Mouse (Mus musculus): ENCODE measurements around the gene Nmi. TPM values are rescaled to one million over a fixed set of nuclear protein-coding genes. Genes with fewer than 3 reads are reported as not detected.
A peak's percentile ranks its signal among the peaks of the same experiment; 100 is the strongest.

Nmi gene
- total RNA-seq, 2 experiments from 2014 or later = 2.3 to 10.8 TPM

DNA sequence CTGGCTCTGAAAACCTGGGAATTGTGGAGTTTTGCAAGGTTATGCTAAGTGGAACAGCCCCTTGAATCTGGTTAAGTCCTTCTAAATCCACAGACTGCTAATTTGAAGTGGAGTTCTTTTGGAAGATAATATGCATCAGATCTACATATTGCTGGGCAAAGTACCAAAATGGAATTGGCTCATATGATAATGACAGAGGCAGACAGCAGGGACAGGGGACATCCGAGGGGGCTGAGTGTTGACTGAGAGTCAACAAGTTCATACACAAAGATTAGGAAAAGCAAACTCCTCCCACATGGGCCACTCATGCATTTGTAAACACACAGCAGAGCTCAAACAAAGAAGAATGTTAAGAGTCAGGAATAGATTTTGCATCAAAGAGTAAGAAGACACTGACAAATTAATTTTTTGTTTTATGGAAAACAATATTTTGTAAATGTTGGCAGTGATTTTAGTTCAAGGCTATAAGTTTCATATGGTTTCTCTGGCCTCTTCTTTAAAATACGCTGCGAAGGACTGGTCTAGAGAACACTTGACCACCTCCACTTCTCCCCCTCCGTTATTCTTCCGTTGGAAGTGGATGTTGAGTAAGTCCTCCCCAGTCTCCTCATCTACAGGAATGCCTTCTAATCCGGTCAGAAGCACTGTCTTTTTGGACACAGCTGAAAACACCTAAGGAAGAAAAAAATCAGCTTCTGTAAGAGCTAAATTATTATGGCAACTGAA, 25.0 kb downstream of the Nmi start:
- ATAC-seq (replicated peaks; ENCODE audit: low FRiP score, poor library complexity, severe bottlenecking) = no peak

DNA sequence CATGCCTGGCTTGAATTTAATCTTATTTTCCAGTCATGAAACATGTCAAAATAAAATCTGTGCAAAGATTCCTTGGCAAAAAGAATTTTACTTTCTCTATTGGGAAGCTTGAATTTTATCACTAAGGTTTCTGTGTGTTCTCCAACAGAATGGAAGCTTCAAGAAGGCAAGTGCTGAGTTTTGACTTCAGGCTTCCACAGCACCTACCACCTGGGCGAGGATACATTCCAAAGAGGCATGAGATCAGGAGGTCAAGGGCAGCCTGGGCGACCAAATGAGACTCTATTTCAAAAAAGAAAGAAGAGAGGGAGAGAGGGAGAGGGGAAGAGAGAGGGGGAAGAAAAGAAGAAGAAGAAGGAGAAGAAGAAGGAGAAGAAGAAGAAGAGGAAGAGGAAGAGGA, 27.5 kb downstream of the Nmi start:
- no peak for ATAC-seq (replicated peaks; ENCODE audit: low FRiP score, poor library complexity, severe bottlenecking)

DNA sequence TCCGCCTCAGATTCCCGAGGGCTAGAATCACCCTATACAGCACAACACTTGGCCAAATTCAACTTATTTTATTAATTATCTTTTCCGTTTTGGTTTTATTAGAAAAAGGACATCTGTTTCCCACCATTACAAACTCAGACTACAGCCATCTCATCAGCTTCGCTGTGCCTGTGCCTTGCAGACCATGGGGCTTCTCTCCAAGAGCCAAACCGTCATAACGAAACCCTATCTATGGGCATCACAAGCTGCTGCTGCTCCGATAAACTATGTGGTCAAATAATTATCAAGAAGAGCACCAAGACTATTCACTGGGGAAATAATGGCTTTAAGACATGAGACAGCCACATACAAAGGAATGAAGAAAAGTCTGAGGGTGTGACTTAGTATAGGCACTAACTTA, 31.5 kb downstream of the Nmi start:
- ATAC-seq (replicated peaks; ENCODE audit: low FRiP score, poor library complexity, severe bottlenecking) = no peak

DNA sequence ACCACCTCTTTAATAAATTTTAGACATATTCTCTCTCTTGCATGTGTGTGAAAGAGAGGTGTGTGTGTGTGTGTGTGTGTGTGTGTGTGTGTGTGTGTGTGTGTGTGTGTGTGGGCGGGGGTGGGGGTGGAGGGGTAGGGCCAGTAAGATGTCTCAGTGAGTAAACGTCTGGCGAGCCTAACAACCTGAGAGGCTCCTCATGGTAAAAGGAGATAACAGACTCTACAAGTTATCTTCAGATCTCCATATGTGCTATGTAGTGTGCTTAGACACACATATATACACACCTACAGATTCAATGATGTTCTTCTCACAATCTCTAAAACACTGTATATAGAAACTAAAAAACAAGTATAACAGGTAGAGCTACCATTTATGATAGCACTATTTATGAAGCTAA, 34.5 kb downstream of the Nmi start:
- peak; percentile 55 for ATAC-seq (replicated peaks; ENCODE audit: low FRiP score, poor library complexity, severe bottlenecking)

DNA sequence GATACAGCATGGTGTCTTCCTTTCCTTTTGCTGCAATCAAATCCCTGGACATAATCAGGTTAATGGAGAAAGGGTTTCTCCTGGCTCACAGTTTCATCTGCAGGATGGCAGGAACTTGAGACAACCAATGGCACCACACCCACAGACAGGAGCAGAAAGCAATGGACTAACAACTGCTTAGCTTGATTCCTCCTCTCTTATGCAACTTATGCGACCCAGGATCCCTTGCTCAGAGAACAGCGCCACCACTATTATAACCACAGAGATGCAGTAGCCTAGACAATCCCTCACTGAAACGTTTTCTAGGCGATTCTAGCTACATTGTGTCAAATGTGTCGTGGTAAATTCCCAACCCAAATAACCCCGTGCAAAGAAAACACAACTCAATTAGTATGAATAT, 36.3 kb downstream of the Nmi start:
- no peak for ATAC-seq (replicated peaks; ENCODE audit: low FRiP score, poor library complexity, severe bottlenecking)

DNA sequence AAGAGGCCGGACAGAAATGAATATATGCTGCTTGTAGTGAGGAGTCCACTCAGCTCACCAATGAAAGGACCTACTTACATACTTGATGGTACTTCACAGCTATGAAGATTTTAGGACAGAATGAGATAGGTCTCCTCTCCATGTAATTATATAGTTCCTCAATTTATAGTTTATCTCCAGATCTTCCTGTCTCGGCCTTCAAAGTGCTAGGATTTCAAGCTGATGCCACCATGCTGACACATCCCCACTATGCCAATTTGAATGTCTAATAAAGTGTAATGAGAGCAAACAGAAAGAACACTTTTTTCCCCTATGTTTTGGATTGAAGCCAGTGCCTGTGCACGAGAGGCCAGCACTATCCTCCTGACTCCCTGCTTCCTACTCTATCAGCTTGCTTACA, 36.7 kb downstream of the Nmi start:
- no peak for ATAC-seq (replicated peaks; ENCODE audit: low FRiP score, poor library complexity, severe bottlenecking)

DNA sequence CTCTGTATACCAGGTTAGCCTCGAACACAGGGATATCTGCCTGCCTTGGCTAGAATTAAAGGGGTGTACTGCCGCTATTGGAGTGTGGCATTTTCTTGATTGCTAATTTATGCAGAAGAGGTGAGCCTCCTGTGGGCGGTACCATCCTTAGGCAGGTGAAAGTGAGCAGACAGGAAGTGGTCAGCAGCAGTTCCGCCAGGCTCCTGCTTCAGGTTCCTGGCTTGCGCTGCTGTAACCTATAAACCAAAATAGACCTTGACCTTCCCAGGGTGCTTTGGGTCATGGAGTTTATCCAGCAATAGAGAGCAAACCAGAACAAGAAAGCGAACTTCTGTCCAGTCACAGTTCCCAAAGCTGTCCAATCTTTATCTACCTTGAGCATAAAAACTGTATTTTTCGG, 37.4 kb downstream of the Nmi start:
- no peak for ATAC-seq (replicated peaks; ENCODE audit: low FRiP score, poor library complexity, severe bottlenecking)

DNA sequence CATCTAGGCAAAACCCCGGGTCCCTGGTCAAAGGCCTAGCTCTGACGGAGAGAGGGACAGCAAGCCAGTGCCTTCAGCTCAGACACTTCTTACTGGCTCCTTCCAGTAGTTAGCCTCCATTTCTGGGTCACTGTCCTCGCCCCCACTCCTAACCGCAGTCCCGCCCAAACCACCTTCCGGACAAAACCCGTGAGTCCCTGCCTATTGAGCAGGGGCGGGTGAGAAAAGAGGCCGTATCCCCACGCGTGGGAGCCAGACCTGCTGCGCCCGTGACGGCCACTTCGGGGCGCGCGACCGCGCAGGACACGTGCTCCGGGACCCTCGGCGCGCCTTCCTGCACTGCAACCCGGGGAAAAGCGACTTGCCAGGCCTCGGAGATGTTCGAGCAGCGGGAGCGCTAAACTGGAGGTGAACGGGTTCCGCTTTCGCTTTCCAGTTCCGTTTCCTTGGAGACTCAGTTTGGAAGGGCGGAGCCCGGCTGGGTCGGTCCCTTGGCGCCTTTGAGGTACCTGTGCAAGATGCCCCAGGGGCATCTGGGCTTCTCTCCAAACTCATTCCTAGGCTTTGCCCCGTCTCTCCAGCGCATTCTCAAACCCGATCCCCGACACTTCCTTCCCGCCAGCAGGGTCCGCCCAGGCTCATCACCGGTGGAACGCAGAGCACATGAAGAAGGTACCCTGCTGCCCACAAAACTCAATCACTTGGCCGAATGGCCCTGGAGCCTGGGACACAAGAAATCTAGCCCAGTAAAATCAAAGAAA, 38.5 kb downstream of the Nmi start, which contains the start of gene Rbm43:
TSS of gene Rbm43 (minus strand) at position 590 of the 761 bp plus-strand sequence.
- ATAC-seq (replicated peaks; ENCODE audit: low FRiP score, poor library complexity, severe bottlenecking) = peak; percentile 69

DNA sequence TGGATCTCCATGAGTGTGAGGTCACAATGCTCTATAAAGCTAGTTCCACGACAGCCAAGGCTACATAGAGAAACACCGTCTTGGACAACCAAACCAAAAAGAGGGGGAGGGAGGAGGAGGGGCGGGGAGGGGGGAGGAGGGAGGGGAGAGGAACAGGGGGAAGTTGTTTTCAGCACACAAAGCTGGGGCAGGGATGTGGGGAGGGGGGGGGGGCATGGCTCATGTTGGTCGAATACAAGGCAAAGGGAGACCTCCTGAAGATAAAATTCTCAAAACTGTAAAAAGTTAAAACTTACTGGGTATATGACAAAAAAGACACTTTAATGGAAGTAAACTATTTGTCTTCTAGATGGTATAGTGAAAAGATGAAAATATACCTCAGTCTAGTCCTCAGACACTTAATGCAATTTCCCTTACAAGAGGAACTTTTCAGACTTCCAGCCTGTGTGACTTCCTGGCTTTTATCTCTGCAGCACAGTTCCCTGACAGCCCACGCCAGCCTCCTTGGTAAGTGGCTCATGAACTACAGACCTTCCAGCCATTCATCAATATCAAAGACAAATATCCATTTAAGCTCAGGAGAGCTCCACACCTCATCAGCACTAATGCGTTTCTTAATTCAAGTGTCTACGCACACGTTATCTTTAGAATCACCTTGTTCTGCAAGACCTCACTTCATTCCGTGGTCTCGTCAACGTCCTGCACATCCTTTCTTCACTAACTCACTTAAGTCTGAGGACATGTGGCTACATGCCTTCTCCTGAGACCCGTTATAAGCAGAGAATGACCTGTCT, 39.8 kb downstream of the Nmi start:
- ATAC-seq (replicated peaks; ENCODE audit: low FRiP score, poor library complexity, severe bottlenecking) = 0 out of 2 replicates have a peak, but pooled peaks have one; percentile 25

DNA sequence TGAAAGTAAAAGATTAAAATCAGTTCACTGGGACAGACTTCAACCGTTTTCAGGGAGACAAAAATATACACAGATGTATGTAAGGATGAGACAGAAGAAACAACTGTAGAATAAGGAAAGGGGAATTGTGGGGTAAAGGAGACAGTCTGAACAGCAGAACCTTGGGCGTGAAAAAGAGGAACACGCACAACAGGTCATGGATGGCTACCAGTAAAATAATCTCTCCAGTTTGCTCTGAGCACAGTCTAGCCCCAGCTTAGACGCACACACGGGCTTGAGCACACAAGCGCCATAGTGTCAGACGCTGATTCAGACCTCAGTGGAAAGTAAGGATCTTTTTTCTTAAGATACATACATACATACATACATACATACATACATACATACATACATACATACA, 42.1 kb downstream of the Nmi start:
- ATAC-seq (replicated peaks; ENCODE audit: low FRiP score, poor library complexity, severe bottlenecking) = no peak

DNA sequence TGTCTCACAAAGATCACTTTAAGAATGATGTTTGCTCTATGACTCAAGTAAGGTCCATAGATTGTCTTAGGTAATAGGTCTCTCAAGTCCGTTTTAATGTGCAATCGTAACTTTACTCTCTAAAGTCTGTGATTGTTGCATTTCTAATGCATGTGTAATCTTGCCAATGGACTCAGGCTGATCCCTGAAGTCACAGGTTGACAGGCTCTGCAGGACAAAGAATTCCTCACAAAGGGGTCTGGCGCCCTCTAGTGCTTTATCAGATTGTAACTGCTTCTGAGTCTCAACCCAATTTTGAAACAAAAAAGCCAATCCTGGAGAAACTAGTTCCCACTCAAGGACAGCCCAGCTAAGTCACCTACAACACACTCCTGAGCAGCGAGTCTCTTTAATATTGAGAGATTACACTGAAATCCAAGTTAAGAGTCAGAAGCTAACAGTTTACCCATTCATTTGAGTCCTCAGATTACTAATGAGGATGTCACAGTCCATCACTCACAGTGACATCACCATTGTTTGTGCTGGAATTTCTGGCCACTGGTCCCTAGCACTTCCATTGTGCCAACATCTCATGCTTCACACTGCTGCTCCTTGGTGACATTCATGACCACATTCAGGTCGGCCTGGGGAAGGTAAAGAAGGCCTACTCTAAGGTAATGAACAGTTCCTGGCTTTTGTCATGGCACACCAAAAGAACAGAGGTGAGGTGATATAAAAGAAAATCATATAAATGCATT, 58.2 kb downstream of the Nmi start:
- ATAC-seq (replicated peaks; ENCODE audit: low FRiP score, poor library complexity, severe bottlenecking) = no peak

DNA sequence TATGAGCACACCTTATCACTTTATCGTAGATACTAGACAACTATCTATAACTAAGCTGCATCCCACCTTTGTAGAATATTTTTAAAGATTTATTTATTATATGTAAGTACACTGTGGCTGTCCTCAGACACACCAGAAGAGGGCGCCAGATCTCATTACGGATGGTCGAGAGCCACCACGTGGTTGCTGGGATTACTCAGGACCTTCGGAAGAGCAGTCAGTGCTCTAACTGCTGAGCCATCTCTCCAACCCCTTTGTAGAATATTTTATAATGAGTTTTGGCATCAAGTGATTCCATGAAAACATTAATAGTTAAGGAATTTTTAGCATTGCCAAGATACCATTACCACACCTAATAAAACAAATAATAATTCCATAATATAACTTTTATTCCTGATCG, 58.8 kb downstream of the Nmi start:
- ATAC-seq (replicated peaks; ENCODE audit: low FRiP score, poor library complexity, severe bottlenecking) = no peak

DNA sequence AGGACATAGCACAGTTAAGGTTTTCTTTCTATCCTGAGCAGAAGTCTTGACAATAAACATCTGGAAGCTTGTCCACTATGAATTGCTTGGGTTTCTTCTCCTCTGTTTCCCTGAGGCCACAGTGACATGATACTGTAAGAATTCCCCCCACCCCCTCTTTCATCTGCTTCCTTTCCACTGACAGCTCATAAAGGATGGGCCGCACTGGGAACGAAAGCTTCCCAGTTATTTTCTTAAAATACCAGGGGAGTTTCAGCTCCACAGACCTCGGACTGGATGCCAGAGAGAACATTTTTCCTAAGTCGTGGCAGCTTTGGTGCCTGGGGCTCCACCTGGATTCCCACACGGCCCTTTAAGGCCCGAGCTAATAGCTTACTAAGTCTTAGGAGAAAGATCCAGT, 60.6 kb downstream of the Nmi start:
- ATAC-seq (replicated peaks; ENCODE audit: low FRiP score, poor library complexity, severe bottlenecking) = no peak

DNA sequence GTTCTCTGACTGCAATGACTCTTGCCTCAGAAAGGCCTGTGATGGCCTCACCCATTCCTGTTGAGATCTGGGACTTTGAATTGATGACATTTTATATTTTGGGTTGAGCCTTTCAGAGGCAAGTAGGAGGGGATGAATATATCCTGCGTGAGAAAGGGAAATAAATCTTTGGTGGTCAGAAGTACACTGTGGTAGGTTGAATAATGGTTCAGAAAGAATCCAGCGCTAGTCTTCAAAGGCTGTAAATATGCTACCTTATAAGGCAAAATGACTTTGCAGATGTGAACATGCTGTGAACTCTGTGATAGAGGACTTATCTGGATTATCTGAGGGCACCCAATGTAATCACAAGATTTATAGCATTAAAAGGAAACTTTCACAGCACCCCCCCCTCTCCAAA, 61.4 kb downstream of the Nmi start:
- ATAC-seq (replicated peaks; ENCODE audit: low FRiP score, poor library complexity, severe bottlenecking) = no peak

DNA sequence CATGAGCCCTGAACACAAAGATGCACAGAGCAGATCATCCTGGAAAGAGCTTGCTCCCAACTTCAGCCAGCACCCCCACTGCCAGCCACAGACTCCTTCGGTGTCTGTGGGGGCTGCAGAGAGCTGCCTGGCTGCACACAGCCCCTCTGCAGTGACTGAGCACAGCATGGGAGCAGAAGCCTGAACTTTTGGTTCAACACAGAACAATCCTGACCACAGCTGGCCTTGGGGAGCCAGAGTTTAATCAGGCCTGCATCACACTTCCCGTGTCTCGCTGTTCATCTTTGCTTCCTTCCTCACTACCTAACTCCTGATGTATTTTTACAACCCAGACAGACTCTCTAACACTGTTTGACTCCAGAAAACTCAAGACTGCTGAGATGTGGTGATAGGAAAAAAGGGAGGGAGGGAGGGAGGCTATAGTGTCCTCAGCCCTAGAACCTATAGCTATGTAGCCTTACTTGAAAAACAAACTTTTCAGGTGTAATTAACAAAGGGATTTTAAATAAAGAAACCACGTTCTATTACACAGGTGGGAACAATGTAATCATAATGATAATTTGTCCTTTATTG, 65.7 kb downstream of the Nmi start:
- no peak for ATAC-seq (replicated peaks; ENCODE audit: low FRiP score, poor library complexity, severe bottlenecking)

DNA sequence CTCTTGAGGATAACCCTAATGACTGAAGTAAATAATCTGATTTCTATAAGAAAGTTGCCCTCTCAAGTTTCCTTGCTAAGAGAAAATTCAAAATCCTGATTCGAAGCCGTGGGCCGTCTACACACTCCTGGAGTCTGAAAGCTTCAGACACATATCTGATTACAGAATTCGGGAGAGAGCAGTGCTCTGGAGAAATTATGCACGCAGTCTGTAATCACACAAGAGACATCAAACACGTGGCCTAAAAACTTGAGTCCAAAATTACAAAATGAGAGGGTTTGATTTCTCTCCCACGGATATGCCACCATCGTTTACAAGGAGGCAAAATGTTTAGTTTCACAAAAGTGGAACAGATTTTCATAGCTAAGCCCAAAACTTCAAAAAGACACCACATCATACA, 67.7 kb downstream of the Nmi start:
- no peak for ATAC-seq (replicated peaks; ENCODE audit: low FRiP score, poor library complexity, severe bottlenecking)

All from erythroblast, adult 5-6 weeks (primary cell).